Mouse (Mus musculus): ENCODE data around the gene Cactin. TPM values are rescaled to one million over a fixed set of nuclear protein-coding genes. Genes with fewer than 3 reads are reported as not detected.

Gene Cactin
- polyA plus RNA-seq, 1 experiment from 2014 or later = 36.6 TPM

- Histone ChIP-seq H3K27ac (ENCODE audit: low read length) (no peak overlapping the region; the same call in 1 of the 2 replicates), H3K27me3 (ENCODE audit: control insufficient read depth, insufficient read depth, low read depth, low read length) (peaks cover 31% of the 10 kb centered on the region), H3K9me3 (ENCODE audit: control insufficient read depth, low read length) (no peaks in the 10 kb centered on the region), H3K36me3 (ENCODE audit: control insufficient read depth, insufficient read depth, low read length) (no peaks in the 10 kb centered on the region), H3K4me1 (replicated peaks; ENCODE audit: control insufficient read depth, insufficient read depth, low read length) (peaks cover 13% of the 10 kb centered on the region), H3K4me3 (ENCODE audit: low read length) (no peak overlapping the region), H3K4me2 (ENCODE audit: low read depth, low read length) (no peak overlapping the region), H3K9ac (ENCODE audit: low read length) (no peak overlapping the region)
- no peak for ATAC-seq (ENCODE audit: low read depth)
- 53% methylated on average over 8 of the region's 8 CpGs for WGBS
These were observed 33.3 kb upstream of the Cactin start for GRCm38 (mm10) chr10:81287513-81288157.

GRCm38 (mm10) chr10:81288601-81289000, 32.3 kb upstream of the Cactin start:
- WGBS = 28% methylated on average over 6 of the region's 6 CpGs
- peak overlapping the region; percentile 19 for H3K27ac ChIP-seq (ENCODE audit: low read length)
- peaks cover 15% of the 10 kb centered on the region for H3K4me1 ChIP-seq (replicated peaks; ENCODE audit: control insufficient read depth, insufficient read depth, low read length)
- peaks cover 24% of the 10 kb centered on the region for H3K27me3 ChIP-seq (ENCODE audit: control insufficient read depth, insufficient read depth, low read depth, low read length)
- H3K9ac ChIP-seq (ENCODE audit: low read length) = no peak overlapping the region
- no peaks in the 10 kb centered on the region for H3K36me3 ChIP-seq (ENCODE audit: control insufficient read depth, insufficient read depth, low read length)
- no peaks in the 10 kb centered on the region for H3K9me3 ChIP-seq (ENCODE audit: control insufficient read depth, low read length)
- H3K4me3 ChIP-seq (ENCODE audit: low read length) = no peak overlapping the region
- 0 out of 2 replicates have a peak overlapping the region, but pooled peaks have one; percentile 0 for H3K4me2 ChIP-seq (ENCODE audit: low read depth, low read length)
- ATAC-seq (ENCODE audit: low read depth) = no peak

- 2% methylated on average over 7 of the region's 7 CpGs for WGBS
- Histone ChIP-seq H3K9ac (ENCODE audit: low read length) (peak overlapping the region; percentile 14; the same call in 1 of the 2 replicates), H3K4me3 (ENCODE audit: low read length) (peak overlapping the region; percentile 44), H3K9me3 (ENCODE audit: control insufficient read depth, low read length) (no peaks in the 10 kb centered on the region), H3K27me3 (ENCODE audit: control insufficient read depth, insufficient read depth, low read depth, low read length) (peaks cover 17% of the 10 kb centered on the region), H3K27ac (ENCODE audit: low read length) (peak overlapping the region; percentile 92), H3K4me1 (replicated peaks; ENCODE audit: control insufficient read depth, insufficient read depth, low read length) (peaks cover 21% of the 10 kb centered on the region), H3K36me3 (ENCODE audit: control insufficient read depth, insufficient read depth, low read length) (no peaks in the 10 kb centered on the region), H3K4me2 (ENCODE audit: low read depth, low read length) (peak overlapping the region; percentile 55)
- ATAC-seq (ENCODE audit: low read depth) = no peak
These were observed 31.6 kb upstream of the Cactin start for GRCm38 (mm10) chr10:81289278-81289677.

GRCm38 (mm10) chr10:81289811-81290210, 31.1 kb upstream of the Cactin start:
- Histone ChIP-seq H3K9me3 (ENCODE audit: control insufficient read depth, low read length) (no peaks in the 10 kb centered on the region), H3K27me3 (ENCODE audit: control insufficient read depth, insufficient read depth, low read depth, low read length) (peaks cover 12% of the 10 kb centered on the region), H3K27ac (ENCODE audit: low read length) (peak overlapping the region; percentile 92), H3K4me3 (ENCODE audit: low read length) (peak overlapping the region; percentile 44), H3K36me3 (ENCODE audit: control insufficient read depth, insufficient read depth, low read length) (no peaks in the 10 kb centered on the region), H3K9ac (ENCODE audit: low read length) (peak overlapping the region; percentile 43), H3K4me2 (ENCODE audit: low read depth, low read length) (peak overlapping the region; percentile 55), H3K4me1 (replicated peaks; ENCODE audit: control insufficient read depth, insufficient read depth, low read length) (peaks cover 27% of the 10 kb centered on the region)
- WGBS = 35% methylated on average over 14 of the region's 14 CpGs
- no peak for ATAC-seq (ENCODE audit: low read depth)

GRCm38 (mm10) chr10:81290698-81291460, 30.0 kb upstream of the Cactin start:
- no peaks in the 10 kb centered on the region for H3K9me3 ChIP-seq (ENCODE audit: control insufficient read depth, low read length)
- ATAC-seq (ENCODE audit: low read depth) = peak; percentile 8; the same call in 1 of the 2 replicates
- peak overlapping the region; percentile 44 for H3K4me3 ChIP-seq (ENCODE audit: low read length)
- H3K4me2 ChIP-seq (ENCODE audit: low read depth, low read length) = peak overlapping the region; percentile 55
- WGBS = 10% methylated on average over 24 of the region's 24 CpGs
- H3K27me3 ChIP-seq (ENCODE audit: control insufficient read depth, insufficient read depth, low read depth, low read length) = peaks cover 4% of the 10 kb centered on the region; the same call in 1 of the 2 replicates
- no peaks in the 10 kb centered on the region for H3K36me3 ChIP-seq (ENCODE audit: control insufficient read depth, insufficient read depth, low read length)
- peak overlapping the region; percentile 43 for H3K9ac ChIP-seq (ENCODE audit: low read length)
- H3K4me1 ChIP-seq (replicated peaks; ENCODE audit: control insufficient read depth, insufficient read depth, low read length) = peaks cover 28% of the 10 kb centered on the region
- peak overlapping the region; percentile 92 for H3K27ac ChIP-seq (ENCODE audit: low read length)

GRCm38 (mm10) chr10:81291511-81292104, 29.3 kb upstream of the Cactin start, which contains the start of gene Tjp3:
Tjp3 (minus strand) TSS chr10:81291581.
- no peaks in the 10 kb centered on the region for H3K9me3 ChIP-seq (ENCODE audit: control insufficient read depth, low read length)
- ATAC-seq (ENCODE audit: low read depth) = no peak
- 51% methylated on average over 9 of the region's 9 CpGs for WGBS
- H3K27ac ChIP-seq (ENCODE audit: low read length) = peak within 1 kb of the TSS; percentile 92
- peaks cover 28% of the 10 kb centered on the region for H3K4me1 ChIP-seq (replicated peaks; ENCODE audit: control insufficient read depth, insufficient read depth, low read length)
- H3K9ac ChIP-seq (ENCODE audit: low read length) = peak within 1 kb of the TSS; percentile 43
- H3K4me3 ChIP-seq (ENCODE audit: low read length) = peak within 1 kb of the TSS; percentile 44
- H3K36me3 ChIP-seq (ENCODE audit: control insufficient read depth, insufficient read depth, low read length) = no peaks in the 10 kb centered on the region
- peaks cover 4% of the 10 kb centered on the region; the same call in 1 of the 2 replicates for H3K27me3 ChIP-seq (ENCODE audit: control insufficient read depth, insufficient read depth, low read depth, low read length)
- H3K4me2 ChIP-seq (ENCODE audit: low read depth, low read length) = peak within 1 kb of the TSS; percentile 55

GRCm38 (mm10) chr10:81292554-81293333, 28.2 kb upstream of the Cactin start, which contains the start of gene Pip5k1c:
Pip5k1c (plus strand) TSS chr10:81292963.
- under 1% methylated on average over 62 of the region's 80 CpGs for WGBS
- peaks cover 31% of the 10 kb centered on the region for H3K4me1 ChIP-seq (replicated peaks; ENCODE audit: control insufficient read depth, insufficient read depth, low read length)
- H3K4me3 ChIP-seq (ENCODE audit: low read length) = peak within 1 kb of the TSS; percentile 79
- ATAC-seq (ENCODE audit: low read depth) = peak; percentile 95
- H3K9ac ChIP-seq (ENCODE audit: low read length) = peak within 1 kb of the TSS; percentile 72
- H3K27me3 ChIP-seq (ENCODE audit: control insufficient read depth, insufficient read depth, low read depth, low read length) = peaks cover 4% of the 10 kb centered on the region; the same call in 1 of the 2 replicates
- H3K36me3 ChIP-seq (ENCODE audit: control insufficient read depth, insufficient read depth, low read length) = no peaks in the 10 kb centered on the region
- no peaks in the 10 kb centered on the region for H3K9me3 ChIP-seq (ENCODE audit: control insufficient read depth, low read length)
- peak within 1 kb of the TSS; percentile 97 for H3K4me2 ChIP-seq (ENCODE audit: low read depth, low read length)
- H3K27ac ChIP-seq (ENCODE audit: low read length) = peak within 1 kb of the TSS; percentile 92

- peak overlapping the region; percentile 97 for H3K4me2 ChIP-seq (ENCODE audit: low read depth, low read length)
- 2% methylated on average over 25 of the region's 25 CpGs for WGBS
- peaks cover 4% of the 10 kb centered on the region; the same call in 1 of the 2 replicates for H3K27me3 ChIP-seq (ENCODE audit: control insufficient read depth, insufficient read depth, low read depth, low read length)
- no peak for ATAC-seq (ENCODE audit: low read depth)
- H3K9ac ChIP-seq (ENCODE audit: low read length) = peak overlapping the region; percentile 72
- H3K36me3 ChIP-seq (ENCODE audit: control insufficient read depth, insufficient read depth, low read length) = no peaks in the 10 kb centered on the region
- peak overlapping the region; percentile 79 for H3K4me3 ChIP-seq (ENCODE audit: low read length)
- H3K27ac ChIP-seq (ENCODE audit: low read length) = peak overlapping the region; percentile 78
- peaks cover 37% of the 10 kb centered on the region for H3K4me1 ChIP-seq (replicated peaks; ENCODE audit: control insufficient read depth, insufficient read depth, low read length)
- no peaks in the 10 kb centered on the region for H3K9me3 ChIP-seq (ENCODE audit: control insufficient read depth, low read length)
These were observed 27.4 kb upstream of the Cactin start for GRCm38 (mm10) chr10:81293334-81294030.
